Mouse (Mus musculus) liver, embryonic 14.5 days (tissue): ENCODE data around the gene 4930402H24Rik. TPM values are rescaled to one million over a fixed set of nuclear protein-coding genes. Genes with fewer than 3 reads are reported as not detected.
A peak's percentile ranks its signal among the peaks of the same experiment; 100 is the strongest.

ENCODE experiments used
- ATAC-seq: fragments of 200-750 bp; cut with Nextera tagmentation; 2 replicates; pipeline ENCODE4 v1.8.0; 2017; ENCODE audit warnings: moderate number of reproducible peaks, mild to moderate bottlenecking, moderate library complexity; ENCODE audit not compliant: insufficient read depth
- DNase-seq, 3 experiments: peaks; one replicate each; pipeline ENCODE4 v3.0.0-alpha.2; 2012 to 2013; ENCODE audit warnings: low read depth in 3 of 3, low spot score in 3 of 3
- H3K27ac ChIP-seq: fragments of 300-500 bp; sonication (generic); 2 replicates; pipeline ENCODE4 v1.5.1; 2014; ENCODE audit warnings: moderate library complexity, mild to moderate bottlenecking, control low read depth, inconsistent platforms
- H3K27me3 ChIP-seq: fragments of 300-500 bp; sonication (generic); 2 replicates; pipeline ENCODE4 v1.6.1; 2014; ENCODE audit warnings: mild to moderate bottlenecking, low read length, moderate library complexity; ENCODE audit not compliant: control insufficient read depth, insufficient read depth
- H3K36me3 ChIP-seq: fragments of 300-500 bp; sonication (generic); replicated peaks from 2 replicates; pipeline ENCODE4 v1.6.1; 2014; ENCODE audit warnings: low read depth; ENCODE audit not compliant: control insufficient read depth, insufficient read depth
- H3K4me1 ChIP-seq, 2 experiments: fragments of 200-500 bp in 1 of 2; fragments of 300-500 bp in 1 of 2; sonication (generic) in 1 of 2; replicated peaks; 2 replicates each; pipeline ENCODE4 v1.6.1; 2012 to 2014; ENCODE audit warnings: antibody characterized with exemption in 1 of 2, inconsistent platforms in 1 of 2, low read length in 1 of 2; ENCODE audit not compliant: control insufficient read depth in 2 of 2, insufficient read depth in 2 of 2
- H3K4me2 ChIP-seq: fragments of 300-500 bp; sonication (generic); 2 replicates; pipeline ENCODE4 v1.6.1; 2014; ENCODE audit warnings: low read depth, mild to moderate bottlenecking, control low read depth, moderate library complexity
- H3K4me3 ChIP-seq, 2 experiments: fragments of 200-500 bp in 1 of 2; fragments of 300-500 bp in 1 of 2; sonication (generic) in 1 of 2; 2 replicates each; pipeline ENCODE4 v1.5.1; 2012 to 2014; ENCODE audit warnings: low read depth in 2 of 2, low read length in 2 of 2, mild to moderate bottlenecking in 2 of 2, control low read depth in 1 of 2, inconsistent platforms in 1 of 2, moderate library complexity in 1 of 2; ENCODE audit not compliant: insufficient read depth in 1 of 2
- H3K9ac ChIP-seq: fragments of 300-500 bp; sonication (generic); replicated peaks from 2 replicates; pipeline ENCODE4 v1.6.1; 2014; ENCODE audit warnings: mild to moderate bottlenecking, control low read depth, moderate library complexity
- H3K9me3 ChIP-seq: fragments of 300-500 bp; sonication (generic); 2 replicates; pipeline ENCODE4 v1.6.1; 2016; ENCODE audit warnings: low read length, mixed read lengths; ENCODE audit not compliant: control insufficient read depth
- CTCF ChIP-seq: IDR thresholded peaks from 2 replicates; pipeline ENCODE4 v1.5.1; 2016; ENCODE audit warnings: antibody characterized with exemption, low read depth, control low read depth
- EP300 ChIP-seq: IDR thresholded peaks from 2 replicates; pipeline ENCODE4 v1.6.1; 2016; ENCODE audit warnings: antibody characterized with exemption, low read depth
- WGBS: fragments of 180-500 bp; shearing (Covaris S2); extraction: QIAGEN DNeasy Blood & Tissue Kit; methylation state at CpG from one replicate; pipeline ENCODE4 v1.1.7; 2014; ENCODE audit not compliant: insufficient replicate concordance; 5-methylcytosine and 5-hydroxymethylcytosine counted together
- polyA plus RNA-seq, 2 experiments: library from polyadenylated mRNA; depleted of rRNA in 1 of 2; stranded (reverse) in 1 of 2; unstranded in 1 of 2; fragments of >200 nt; fragmentation: Nextera tagmentation in 1 of 2; extraction: Ambion mirVana in 1 of 2; gene quantifications; 2 replicates each; pipeline versions ENCODE4 v1.2.1 to v1.2.3; 2012 to 2014

The 4930402H24Rik gene
- polyA plus RNA-seq, 2 experiments: 4.4 to 6.9 TPM

DNA sequence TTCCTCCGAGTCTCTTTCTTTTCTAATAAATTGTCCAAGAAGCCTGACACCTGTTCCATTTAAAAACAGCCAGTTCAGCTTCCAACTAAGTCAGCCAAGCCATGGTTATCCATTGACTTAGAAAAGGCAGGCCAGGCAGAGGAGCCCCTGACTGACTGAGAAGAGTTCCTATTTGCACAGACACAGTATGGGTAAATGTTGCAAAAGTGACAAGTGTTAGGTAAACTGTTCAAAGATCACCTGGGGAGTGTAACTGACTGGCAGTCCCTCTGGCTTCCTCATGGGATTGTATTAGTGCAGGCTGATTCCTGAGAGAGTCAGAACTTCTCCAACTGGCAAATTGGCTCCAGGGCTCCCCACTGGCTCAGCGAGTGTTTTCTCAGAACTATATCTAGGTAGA lies 8.3 kb downstream of the 4930402H24Rik start:
- H3K4me1 ChIP-seq: peaks cover 0 to 5% of the 10 kb centered on the region in 2 experiments; a peak in 2 of 4 replicates
- ATAC-seq (peak; percentile 61), DNase-seq (peak in 2 of 3 experiments; percentile 11 to 24)
- H3K4me3 ChIP-seq: no peak overlapping the region
- TF ChIP-seq EP300: no peak
- TF ChIP-seq CTCF: no peak
- H3K27ac ChIP-seq: no peak overlapping the region
- WGBS: 61% methylated on average over 2 of the region's 2 CpGs
- no peaks in the 10 kb centered on the region for H3K9me3 ChIP-seq
- no peak overlapping the region for H3K9ac ChIP-seq
- no peaks in the 10 kb centered on the region for H3K36me3 ChIP-seq
- no peaks in the 10 kb centered on the region for H3K27me3 ChIP-seq
- H3K4me2 ChIP-seq: no peak overlapping the region

DNA sequence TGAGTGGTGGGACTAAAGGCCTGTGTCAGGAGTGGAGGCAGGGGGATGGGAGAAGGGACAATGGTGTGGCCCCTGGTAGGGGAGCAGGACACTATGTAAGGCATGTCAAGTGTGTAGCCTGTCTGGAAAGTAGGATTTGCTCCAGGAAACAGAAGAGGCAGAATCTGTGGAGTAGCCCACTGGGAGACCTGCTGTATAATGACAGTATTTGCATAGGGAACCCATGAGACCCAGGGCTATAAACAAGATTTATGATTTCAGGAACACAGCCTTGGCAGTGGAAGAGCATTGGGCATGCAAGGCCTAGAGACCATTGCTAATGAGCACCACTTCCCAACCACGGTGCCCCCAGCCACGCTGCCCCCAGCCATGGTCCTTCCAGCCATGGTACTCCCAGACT lies 9.3 kb downstream of the 4930402H24Rik start:
- ATAC-seq: no peak
- Histone ChIP-seq H3K9me3 (no peaks in the 10 kb centered on the region), H3K9ac (no peak overlapping the region), H3K4me3 (no peak overlapping the region), H3K4me2 (no peak overlapping the region), H3K36me3 (no peaks in the 10 kb centered on the region), H3K27ac (no peak overlapping the region), H3K27me3 (no peaks in the 10 kb centered on the region), H3K4me1 (peaks cover 0 to 5% of the 10 kb centered on the region in 2 experiments; a peak in 2 of 4 replicates)
- no peak for TF ChIP-seq EP300
- TF ChIP-seq CTCF: no peak
- no peak for DNase-seq
- 68% methylated on average over 2 of the region's 2 CpGs for WGBS

DNA sequence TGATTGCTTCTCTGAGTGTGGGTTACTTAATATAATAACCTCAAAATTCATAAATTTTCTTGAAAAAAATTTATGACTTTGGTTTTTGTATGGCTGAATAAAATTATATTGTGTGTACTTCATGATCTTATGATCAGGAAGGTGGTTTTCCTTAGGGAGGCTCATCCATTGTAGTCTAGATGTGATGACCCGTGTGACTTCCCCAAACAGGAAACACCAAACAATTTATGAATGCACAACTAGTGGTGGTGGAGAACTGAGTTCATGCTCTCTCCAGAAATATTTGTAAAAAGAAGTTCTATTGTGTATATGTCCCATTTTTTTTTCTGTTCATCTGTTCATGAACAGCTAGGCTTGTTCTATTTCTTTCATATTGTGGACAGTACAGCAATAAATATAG lies 18.8 kb downstream of the 4930402H24Rik start:
- TF ChIP-seq CTCF (no peak), EP300 (no peak)
- no peak overlapping the region for H3K4me3 ChIP-seq
- no peak overlapping the region for H3K27ac ChIP-seq
- H3K4me1 ChIP-seq: no peaks in the 10 kb centered on the region
- H3K9ac ChIP-seq: no peak overlapping the region
- DNase-seq (no peak), ATAC-seq (no peak)
- no peaks in the 10 kb centered on the region for H3K9me3 ChIP-seq
- H3K4me2 ChIP-seq: no peak overlapping the region
- no peaks in the 10 kb centered on the region for H3K36me3 ChIP-seq
- 27% methylated on average over 1 of the region's 1 CpGs for WGBS
- no peaks in the 10 kb centered on the region for H3K27me3 ChIP-seq

DNA sequence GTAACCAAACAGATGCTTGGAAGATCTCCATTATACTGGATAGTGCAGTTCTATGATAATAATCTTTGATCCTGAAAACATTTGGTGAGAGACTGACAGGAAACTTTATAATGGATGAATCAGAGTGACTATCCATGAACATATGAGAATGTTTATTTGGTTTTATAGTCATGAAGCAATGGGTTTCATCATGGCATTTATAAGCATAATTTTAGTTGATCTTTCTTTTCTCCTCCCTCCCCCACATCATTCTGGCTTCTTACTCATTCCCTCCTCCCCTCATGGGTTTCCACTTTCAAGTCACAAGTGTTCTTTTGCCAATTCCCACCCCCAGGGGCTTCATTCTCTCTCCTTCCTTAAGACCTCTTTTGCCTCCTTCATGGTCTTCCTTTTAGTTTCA lies 19.2 kb downstream of the 4930402H24Rik start:
- Histone ChIP-seq H3K27me3 (no peaks in the 10 kb centered on the region), H3K27ac (no peak overlapping the region), H3K9ac (no peak overlapping the region), H3K36me3 (no peaks in the 10 kb centered on the region), H3K4me1 (no peaks in the 10 kb centered on the region), H3K4me3 (no peak overlapping the region), H3K9me3 (no peaks in the 10 kb centered on the region), H3K4me2 (no peak overlapping the region)
- TF ChIP-seq EP300 (no peak), CTCF (no peak)
- ATAC-seq (no peak), DNase-seq (no peak)

DNA sequence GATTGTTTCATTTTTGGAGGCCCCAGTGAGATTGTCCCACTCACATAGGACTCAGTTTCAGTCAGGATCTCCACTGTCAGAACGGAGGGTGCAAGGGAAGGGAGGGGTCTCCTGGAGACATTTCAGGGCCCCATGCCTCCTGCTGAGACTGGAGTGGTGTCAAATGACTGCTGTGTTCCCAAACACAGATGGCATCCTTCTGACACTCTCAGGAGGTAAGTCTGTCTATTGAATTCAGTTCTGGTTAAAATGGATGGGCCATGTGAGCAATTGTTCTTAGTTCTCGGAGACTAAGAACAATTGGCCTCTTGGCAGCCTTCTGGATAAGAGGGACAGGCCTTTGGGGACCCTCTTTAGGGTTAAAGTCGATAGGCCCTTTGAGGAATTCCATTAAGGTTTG lies 28.8 kb downstream of the 4930402H24Rik start:
- Histone ChIP-seq H3K27ac (no peak overlapping the region), H3K4me3 (no peak overlapping the region), H3K9me3 (no peaks in the 10 kb centered on the region)

More for the DNA sequence above, 28.8 kb downstream of the 4930402H24Rik start:
- Histone ChIP-seq H3K4me1 (no peaks in the 10 kb centered on the region), H3K36me3 (no peaks in the 10 kb centered on the region), H3K4me2 (no peak overlapping the region), H3K27me3 (no peaks in the 10 kb centered on the region), H3K9ac (no peak overlapping the region)
- TF ChIP-seq CTCF (no peak), EP300 (no peak)
- WGBS: 52% methylated on average over 3 of the region's 3 CpGs
- ATAC-seq (no peak), DNase-seq (no peak)
